In genomic region chr2:163620451-163620850, GRCm38 (mm10) we compare ENCODE assay signal across 17 mouse cellular contexts. TPM values are rescaled to one million over a fixed set of nuclear protein-coding genes. Genes with fewer than 3 reads are reported as not detected.
A peak's percentile ranks its signal among the peaks of the same experiment; 100 is the strongest.
DNase-seq lines count a peak whose midpoint lies in the region; ATAC-seq and TF ChIP-seq lines count a peak whose summit lies in the region.
"Had no signal": no experiment of that assay in that cellular context is flagged by ENCODE, and none has a peak within 500 bp of the region (broad histone marks: within the 10 kb centered on the region; RNA-seq: fewer than 3 reads in every experiment).

No protein-coding gene starts in this region.

- H3K9me3 ChIP-seq in limb, embryonic 15.5 days: no peaks in the 10 kb centered on the region
- H3K9me3 ChIP-seq in limb, embryonic 10.5 days (replicated peaks): no peaks in the 10 kb centered on the region
- H3K9me3 ChIP-seq in liver, embryonic 11.5 days (ENCODE audit: control insufficient read depth, low read length): no peaks in the 10 kb centered on the region
- H3K9me3 ChIP-seq in lung, postnatal 0 days (ENCODE audit: low read length): no peaks in the 10 kb centered on the region
- no peaks in the 10 kb centered on the region for H3K9me3 ChIP-seq in stomach, postnatal 0 days (ENCODE audit: control insufficient read depth, low read length)
- H3K9me3 ChIP-seq: embryonic facial prominence, embryonic 12.5 days; forebrain, embryonic 12.5 days; midbrain, embryonic 10.5 days had no signal

- no peaks in the 10 kb centered on the region for H3K27me3 ChIP-seq in limb, embryonic 15.5 days
- no peaks in the 10 kb centered on the region for H3K27me3 ChIP-seq in limb, embryonic 10.5 days (ENCODE audit: low read depth, poor library complexity, severe bottlenecking)
- no peaks in the 10 kb centered on the region for H3K27me3 ChIP-seq in liver, embryonic 11.5 days (replicated peaks; ENCODE audit: control insufficient read depth, insufficient read depth, low read length)
- H3K27me3 ChIP-seq in lung, postnatal 0 days (replicated peaks; ENCODE audit: insufficient read depth, low read length): no peaks in the 10 kb centered on the region
- no peaks in the 10 kb centered on the region for H3K27me3 ChIP-seq in stomach, postnatal 0 days (ENCODE audit: control insufficient read depth, insufficient read depth, low read length)
- H3K27me3 ChIP-seq: embryonic facial prominence, embryonic 12.5 days; forebrain, embryonic 12.5 days had no signal

- peaks cover 83% of the 10 kb centered on the region for H3K36me3 ChIP-seq in limb, embryonic 15.5 days
- peaks cover 94% of the 10 kb centered on the region for H3K36me3 ChIP-seq in limb, embryonic 10.5 days
- H3K36me3 ChIP-seq in liver, embryonic 11.5 days (ENCODE audit: control insufficient read depth, insufficient read depth, low read length): peaks cover 36% of the 10 kb centered on the region
- H3K36me3 ChIP-seq in lung, postnatal 0 days (ENCODE audit: insufficient read depth, low read length): peaks cover 29% of the 10 kb centered on the region; the same call in 1 of the 2 replicates
- peaks cover 22% of the 10 kb centered on the region for H3K36me3 ChIP-seq in stomach, postnatal 0 days (ENCODE audit: control insufficient read depth, insufficient read depth, low read length)

- ATAC-seq in limb, embryonic 15.5 days (ENCODE audit: insufficient number of reproducible peaks, low FRiP score, low TSS enrichment, low read depth): no peak
- peak; percentile 14; the same call in 1 of the 2 replicates for ATAC-seq in liver, embryonic 11.5 days (replicated peaks; ENCODE audit: low FRiP score)
- ATAC-seq in lung, postnatal 0 days: peak; percentile 81
- peak; percentile 77; the same call in 1 of the 2 replicates for ATAC-seq in stomach, postnatal 0 days (ENCODE audit: low FRiP score, low TSS enrichment)

- no peak overlapping the region for H3K4me2 ChIP-seq in limb, embryonic 15.5 days
- H3K4me2 ChIP-seq in liver, embryonic 11.5 days: no peak overlapping the region
- H3K4me2 ChIP-seq in lung, postnatal 0 days (replicated peaks; ENCODE audit: low read depth, low read length): no peak overlapping the region
- no peak overlapping the region for H3K4me2 ChIP-seq in stomach, postnatal 0 days (replicated peaks; ENCODE audit: low read depth)
- H3K4me2 ChIP-seq: embryonic facial prominence, embryonic 12.5 days; forebrain, embryonic 12.5 days had no signal

- no peak overlapping the region for H3K9ac ChIP-seq in limb, embryonic 15.5 days
- no peak overlapping the region for H3K9ac ChIP-seq in liver, embryonic 11.5 days (ENCODE audit: low read depth, low read length)
- no peak overlapping the region for H3K9ac ChIP-seq in lung, postnatal 0 days (replicated peaks; ENCODE audit: low read depth)
- H3K9ac ChIP-seq in stomach, postnatal 0 days (ENCODE audit: low read length): no peak overlapping the region
- H3K9ac ChIP-seq: embryonic facial prominence, embryonic 12.5 days; forebrain, embryonic 12.5 days had no signal

- TF ChIP-seq EP300 in lung, postnatal 0 days (IDR thresholded peaks at IDR 0.05): no peak
- peak; percentile 29 for TF ChIP-seq EP300 in stomach, postnatal 0 days (optimal IDR thresholded peaks at IDR 0.05)

- 71% methylated on average over 8 of the region's 8 CpGs for WGBS in limb, embryonic 15.5 days
- 84% methylated on average over 8 of the region's 8 CpGs for WGBS in limb, embryonic 10.5 days
- WGBS in liver, embryonic 11.5 days: 75% methylated on average over 8 of the region's 8 CpGs
- WGBS in lung, postnatal 0 days: 56% methylated on average over 8 of the region's 8 CpGs
- WGBS in stomach, postnatal 0 days: 53% methylated on average over 8 of the region's 8 CpGs

- no peaks in the 10 kb centered on the region for H3K4me1 ChIP-seq in limb, embryonic 15.5 days
- no peaks in the 10 kb centered on the region for H3K4me1 ChIP-seq in limb, embryonic 10.5 days
- no peaks in the 10 kb centered on the region for H3K4me1 ChIP-seq in liver, embryonic 11.5 days (replicated peaks; ENCODE audit: control insufficient read depth, insufficient read depth, low read length)
- H3K4me1 ChIP-seq in lung, postnatal 0 days (ENCODE audit: insufficient read depth, low read depth, low read length): no peaks in the 10 kb centered on the region
- no peaks in the 10 kb centered on the region for H3K4me1 ChIP-seq in stomach, postnatal 0 days (replicated peaks; ENCODE audit: control insufficient read depth, insufficient read depth)
- H3K4me1 ChIP-seq: embryonic facial prominence, embryonic 12.5 days; forebrain, embryonic 12.5 days; midbrain, embryonic 10.5 days had no signal

- no peak for DNase-seq in limb, embryonic 10.5 days (ENCODE audit: low spot score)
- DNase-seq in liver, embryonic 11.5 days (ENCODE audit: low spot score): no peak
- DNase-seq in lung, postnatal 0 days (ENCODE audit: low spot score): peak; percentile 83
- DNase-seq in stomach, postnatal 0 days (ENCODE audit: low spot score): no peak
- no peak for DNase-seq in spleen, postnatal 10 days (ENCODE audit: low spot score in 2 of 2)
- DNase-seq in adrenal gland, postnatal 25 days: no peak
- DNase-seq in MN1 (ENCODE audit: low spot score): no peak
- DNase-seq: adrenal gland, postnatal 14 days; cerebellum, postnatal 25 days; heart, adult 2 months; kidney, postnatal 25 days; layer of hippocampus, postnatal 36 days; right cerebral cortex, adult 18-20 months had no signal

- H3K4me3 ChIP-seq in limb, embryonic 15.5 days: no peak overlapping the region
- no peak overlapping the region for H3K4me3 ChIP-seq in limb, embryonic 10.5 days
- no peak overlapping the region for H3K4me3 ChIP-seq in liver, embryonic 11.5 days (ENCODE audit: low read depth, low read length)
- no peak overlapping the region for H3K4me3 ChIP-seq in lung, postnatal 0 days (ENCODE audit: low read depth, low read length)
- H3K4me3 ChIP-seq in stomach, postnatal 0 days (ENCODE audit: low read depth, low read length): no peak overlapping the region
- H3K4me3 ChIP-seq: embryonic facial prominence, embryonic 12.5 days; forebrain, embryonic 12.5 days; heart, adult 2 months; midbrain, embryonic 10.5 days had no signal

- TF ChIP-seq CTCF in lung, postnatal 0 days (IDR thresholded peaks at IDR 0.05): no peak
- TF ChIP-seq CTCF in stomach, postnatal 0 days (IDR thresholded peaks at IDR 0.05; ENCODE audit: low read depth): no peak

- H3K27ac ChIP-seq in limb, embryonic 15.5 days: peak overlapping the region; percentile 17; the same call in 1 of the 2 replicates
- H3K27ac ChIP-seq in limb, embryonic 10.5 days: no peak overlapping the region
- no peak overlapping the region for H3K27ac ChIP-seq in liver, embryonic 11.5 days (ENCODE audit: low read depth, low read length)
- H3K27ac ChIP-seq in lung, postnatal 0 days (ENCODE audit: low read length): peak overlapping the region; percentile 51; the same call in 1 of the 2 replicates
- H3K27ac ChIP-seq in stomach, postnatal 0 days (replicated peaks): no peak overlapping the region
- H3K27ac ChIP-seq: embryonic facial prominence, embryonic 12.5 days; forebrain, embryonic 12.5 days; heart, adult 2 months; midbrain, embryonic 10.5 days had no signal

RNA-seq across cellular contexts. Expression of gene Ttpal, which starts 18.3 kb away (rescaled TPM):
- polyA plus RNA-seq in limb, embryonic 15.5 days (2015; fragmentation: Nextera tagmentation; extraction: Ambion mirVana): 40.3 and 42.8 TPM in 2 replicates
- 29.5 and 37.4 TPM in 2 replicates for polyA plus RNA-seq in limb, embryonic 10.5 days (2016; fragmentation: Nextera tagmentation; extraction: Ambion mirVana)
- polyA plus RNA-seq in liver, embryonic 11.5 days (2014; fragmentation: Nextera tagmentation; extraction: Ambion mirVana): 26.1 and 29.2 TPM in 2 replicates
- 17.2 and 20.0 TPM in 2 replicates for polyA plus RNA-seq in lung, postnatal 0 days (2015; fragmentation: Nextera tagmentation; extraction: Ambion mirVana)
- polyA plus RNA-seq in stomach, postnatal 0 days (2015; fragmentation: Nextera tagmentation; extraction: Ambion mirVana): 19.9 and 20.8 TPM in 2 replicates
- 29.4 and 30.0 TPM in 2 replicates for total RNA-seq in adrenal gland, postnatal 25 days (2021)

RNA-seq across cellular contexts. Expression of gene Serinc3, which starts 24.5 kb away (rescaled TPM):
- 40.3 and 41.3 TPM in 2 replicates for polyA plus RNA-seq in limb, embryonic 15.5 days (2015; fragmentation: Nextera tagmentation; extraction: Ambion mirVana)
- 17.3 and 20.4 TPM in 2 replicates for polyA plus RNA-seq in limb, embryonic 10.5 days (2016; fragmentation: Nextera tagmentation; extraction: Ambion mirVana)
- 116 TPM in 2 replicates for polyA plus RNA-seq in liver, embryonic 11.5 days (2014; fragmentation: Nextera tagmentation; extraction: Ambion mirVana)
- 96.7 and 106 TPM in 2 replicates for polyA plus RNA-seq in lung, postnatal 0 days (2015; fragmentation: Nextera tagmentation; extraction: Ambion mirVana)
- 35.8 and 36.4 TPM in 2 replicates for polyA plus RNA-seq in stomach, postnatal 0 days (2015; fragmentation: Nextera tagmentation; extraction: Ambion mirVana)
- 482 and 571 TPM in 2 replicates for total RNA-seq in adrenal gland, postnatal 25 days (2021)

RNA-seq across cellular contexts. Expression of gene Pkig, which starts 37.7 kb away (rescaled TPM):
- polyA plus RNA-seq in limb, embryonic 15.5 days (2015; fragmentation: Nextera tagmentation; extraction: Ambion mirVana): 119 and 151 TPM in 2 replicates
- 191 and 204 TPM in 2 replicates for polyA plus RNA-seq in limb, embryonic 10.5 days (2016; fragmentation: Nextera tagmentation; extraction: Ambion mirVana)
- polyA plus RNA-seq in liver, embryonic 11.5 days (2014; fragmentation: Nextera tagmentation; extraction: Ambion mirVana): 178 and 186 TPM in 2 replicates
- polyA plus RNA-seq in lung, postnatal 0 days (2015; fragmentation: Nextera tagmentation; extraction: Ambion mirVana): 95.2 and 106 TPM in 2 replicates
- polyA plus RNA-seq in stomach, postnatal 0 days (2015; fragmentation: Nextera tagmentation; extraction: Ambion mirVana): 60.9 and 66.3 TPM in 2 replicates
- 42.5 and 47.7 TPM in 2 replicates for total RNA-seq in adrenal gland, postnatal 25 days (2021)

Comparison
In these comparisons a context has a peak if more than half of its experiments do, and no peak if none do; other contexts are left out.
1. H3K27ac ChIP-seq: peak in limb, embryonic 15.5 days (single experiment) and lung, postnatal 0 days (single experiment); none in limb, embryonic 10.5 days (single experiment), liver, embryonic 11.5 days (single experiment) and stomach, postnatal 0 days (single experiment).